Mouse (Mus musculus) retina, adult 2 months (tissue): ENCODE data around the gene Fyb2.

ENCODE experiments used
- DNase-seq: peaks from one replicate; pipeline ENCODE4 v3.0.0-alpha.2; 2012; ENCODE audit warnings: low read depth, low spot score

Gene Fyb2

GRCm38 (mm10) chr4:104913291-104914129 is at the start of gene Fyb2:
Gene Fyb2, plus strand, starts transcription at chr4:104913456.
- DNase-seq: no peak

GRCm38 (mm10) chr4:104864397-104864796 is 48.9 kb upstream of the Fyb2 start:
- no peak for DNase-seq

GRCm38 (mm10) chr4:104869581-104869980 is 43.7 kb upstream of the Fyb2 start:
- DNase-seq: no peak

- no peak for DNase-seq
These were observed 43.1 kb upstream of the Fyb2 start for GRCm38 (mm10) chr4:104870196-104870595.

GRCm38 (mm10) chr4:104875832-104876231 is 37.4 kb upstream of the Fyb2 start:
- no peak for DNase-seq

GRCm38 (mm10) chr4:104876323-104876722 is 36.9 kb upstream of the Fyb2 start, which contains the start of gene C8a:
Gene C8a, minus strand, starts transcription at chr4:104876398.
- DNase-seq: no peak

- DNase-seq: no peak
These were observed 25.8 kb upstream of the Fyb2 start for GRCm38 (mm10) chr4:104887486-104887885.

GRCm38 (mm10) chr4:104888499-104889262 is 24.6 kb upstream of the Fyb2 start:
- no peak for DNase-seq

- no peak for DNase-seq
These were observed 21.5 kb upstream of the Fyb2 start for GRCm38 (mm10) chr4:104891708-104892107.

GRCm38 (mm10) chr4:104893588-104893987 is 19.7 kb upstream of the Fyb2 start:
- DNase-seq: no peak

GRCm38 (mm10) chr4:104894004-104894734 is 19.1 kb upstream of the Fyb2 start:
- DNase-seq: peak; percentile 26

- DNase-seq: no peak
These were observed 10.4 kb upstream of the Fyb2 start for GRCm38 (mm10) chr4:104902836-104903235.

GRCm38 (mm10) chr4:104905049-104905448 is 8.2 kb upstream of the Fyb2 start:
- no peak for DNase-seq

GRCm38 (mm10) chr4:104911685-104912084 is 1.6 kb upstream of the Fyb2 start:
- no peak for DNase-seq

GRCm38 (mm10) chr4:104914711-104915247 is 1.5 kb downstream of the Fyb2 start:
- DNase-seq: no peak

- no peak for DNase-seq
These were observed 4.8 kb downstream of the Fyb2 start for GRCm38 (mm10) chr4:104918017-104918416.

GRCm38 (mm10) chr4:104925383-104925782 is 12.1 kb downstream of the Fyb2 start:
- no peak for DNase-seq

- DNase-seq: no peak
These were observed 15.9 kb downstream of the Fyb2 start for GRCm38 (mm10) chr4:104929165-104929564.

- DNase-seq: no peak
These were observed 20.4 kb downstream of the Fyb2 start for GRCm38 (mm10) chr4:104933620-104934019.

GRCm38 (mm10) chr4:104934997-104935396 is 21.7 kb downstream of the Fyb2 start:
- no peak for DNase-seq

- no peak for DNase-seq
These were observed 22.2 kb downstream of the Fyb2 start for GRCm38 (mm10) chr4:104935436-104935835.

- DNase-seq: no peak
These were observed 22.8 kb downstream of the Fyb2 start for GRCm38 (mm10) chr4:104936011-104936410.
